Mouse (Mus musculus): ENCODE data around the gene Gm5891. TPM values are rescaled to one million over a fixed set of nuclear protein-coding genes. Genes with fewer than 3 reads are reported as not detected.

The Gm5891 gene
- polyA plus RNA-seq (2017; shearing (Covaris generic)), result not detected

GRCm38 (mm10) chr7:21921191-21921590 is at the start of gene Gm5891:
Gene Gm5891 (minus strand): TSS chr7:21921291.

Other genes starting within 250 kb of the Gm5891 start
- gene Gm4175, start 159.8 kb downstream of the Gm5891 start, polyA plus RNA-seq (2017; shearing (Covaris generic)), result not detected
- not detected for gene Gm4177, start 124.6 kb downstream of the Gm5891 start, polyA plus RNA-seq (2017; shearing (Covaris generic))
- not detected for gene Vmn1r135, start 88.9 kb downstream of the Gm5891 start, polyA plus RNA-seq (2017; shearing (Covaris generic))
- not detected for gene Gm5725, start 77.0 kb downstream of the Gm5891 start, polyA plus RNA-seq (2017; shearing (Covaris generic))
- gene Vmn1r137, start 73.3 kb upstream of the Gm5891 start, polyA plus RNA-seq (2017; shearing (Covaris generic)), result not detected
- not detected for gene Vmn1r138, start 107.6 kb upstream of the Gm5891 start, polyA plus RNA-seq (2017; shearing (Covaris generic))
- gene Gm6176, start 135.0 kb upstream of the Gm5891 start, polyA plus RNA-seq (2017; shearing (Covaris generic)), result not detected
- not detected for gene Vmn1r139, start 147.8 kb upstream of the Gm5891 start, polyA plus RNA-seq (2017; shearing (Covaris generic))
- gene Gm16451, start 197.0 kb upstream of the Gm5891 start, polyA plus RNA-seq (2017; shearing (Covaris generic)), result not detected
- gene Gm10666, start 213.4 kb upstream of the Gm5891 start, polyA plus RNA-seq (2017; shearing (Covaris generic)), result not detected
- not detected for gene Vmn1r142, start 242.7 kb upstream of the Gm5891 start, polyA plus RNA-seq (2017; shearing (Covaris generic))